Comparison of ENCODE assay signal across 19 mouse cellular contexts in the genomic region with DNA sequence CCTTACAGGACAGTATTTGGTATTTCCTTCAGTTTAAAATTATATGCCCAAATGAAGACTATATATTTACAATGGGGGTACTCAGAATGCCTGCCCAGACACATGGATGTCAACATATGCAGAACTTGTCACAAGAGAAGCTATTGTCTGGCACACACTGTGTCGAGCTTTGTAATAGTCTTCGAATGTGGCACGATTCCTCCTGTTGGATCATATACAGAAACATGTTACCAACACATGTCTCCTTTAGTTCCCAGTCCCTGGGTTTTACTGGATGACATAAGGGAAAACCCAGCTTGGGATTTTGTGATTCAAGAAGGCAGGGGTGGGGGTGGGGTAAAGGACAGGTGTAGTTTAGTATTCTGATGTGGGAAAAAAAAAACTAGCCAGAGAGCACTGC.
"Had no signal": no experiment of that assay in that cellular context is flagged by ENCODE, and none has a peak within 500 bp of the region (broad histone marks: within the 10 kb centered on the region; RNA-seq: fewer than 3 reads in every experiment).

No protein-coding gene starts in this region.

- H3K4me2 ChIP-seq: lung, embryonic 14.5 days; midbrain, embryonic 12.5 days; neural tube, embryonic 13.5 days; neural tube, embryonic 15.5 days had no signal

- H3K27ac ChIP-seq: midbrain, embryonic 10.5 days; midbrain, embryonic 12.5 days; neural tube, embryonic 13.5 days; neural tube, embryonic 15.5 days had no signal

- H3K27me3 ChIP-seq: midbrain, embryonic 12.5 days; neural tube, embryonic 13.5 days; neural tube, embryonic 15.5 days had no signal

- H3K4me3 ChIP-seq: midbrain, embryonic 10.5 days; midbrain, embryonic 12.5 days; myocyte; neural tube, embryonic 13.5 days; neural tube, embryonic 15.5 days had no signal

- H3K9ac ChIP-seq: lung, embryonic 14.5 days; midbrain, embryonic 12.5 days; neural tube, embryonic 13.5 days; neural tube, embryonic 15.5 days had no signal

- ATAC-seq: midbrain, embryonic 16.5 days had no signal

- H3K9me3 ChIP-seq: midbrain, embryonic 10.5 days; midbrain, embryonic 12.5 days; neural tube, embryonic 13.5 days; neural tube, embryonic 15.5 days had no signal

- H3K4me1 ChIP-seq: midbrain, embryonic 10.5 days had no signal

- DNase-seq: lung, adult 18-20 months; lung, embryonic 14.5 days; lung, postnatal 10 days; lung, postnatal 4 days; midbrain, embryonic 14.5 days; retina, postnatal 1 day; right cerebral cortex, adult 18-20 months; right cerebral cortex, postnatal 25 days; right cerebral cortex, postnatal 4 days; spleen, adult 18-20 months; thymus, adult 18-20 months; thymus, postnatal 14 days; thymus, postnatal 36 days had no signal

- H3K36me3 ChIP-seq: neural tube, embryonic 13.5 days; neural tube, embryonic 15.5 days had no signal
